Mouse (Mus musculus) kidney, embryonic 15.5 days (tissue): ENCODE data around the gene C1ql1. TPM values are rescaled to one million over a fixed set of nuclear protein-coding genes. Genes with fewer than 3 reads are reported as not detected.
A peak's percentile ranks its signal among the peaks of the same experiment; 100 is the strongest.

Experiments used
- ATAC-seq: fragments of 200-750 bp; cut with Nextera tagmentation; replicated peaks from 2 replicates; pipeline ENCODE4 v1.8.0; 2017; ENCODE audit warnings: moderate TSS enrichment; ENCODE audit not compliant: low FRiP score
- H3K27ac ChIP-seq: fragments of 300-500 bp; sonication (generic); 2 replicates; pipeline ENCODE4 v1.5.1; 2015; ENCODE audit warnings: mild to moderate bottlenecking, inconsistent platforms
- H3K27me3 ChIP-seq: fragments of 300-500 bp; sonication (generic); 2 replicates; pipeline ENCODE4 v1.6.1; 2015; ENCODE audit warnings: inconsistent platforms
- H3K36me3 ChIP-seq: fragments of 300-500 bp; sonication (generic); 2 replicates; pipeline ENCODE4 v1.6.1; 2015; ENCODE audit warnings: inconsistent platforms
- H3K4me1 ChIP-seq: fragments of 300-500 bp; sonication (generic); 2 replicates; pipeline ENCODE4 v1.6.1; 2015; ENCODE audit warnings: inconsistent platforms
- H3K4me2 ChIP-seq: fragments of 300-500 bp; sonication (generic); 2 replicates; pipeline ENCODE4 v1.6.1; 2015; ENCODE audit warnings: moderate library complexity, mild to moderate bottlenecking, inconsistent platforms
- H3K4me3 ChIP-seq: fragments of 300-500 bp; sonication (generic); replicated peaks from 2 replicates; pipeline ENCODE4 v1.5.1; 2015; ENCODE audit warnings: mild to moderate bottlenecking, inconsistent platforms
- H3K9ac ChIP-seq: fragments of 300-500 bp; sonication (generic); 2 replicates; pipeline ENCODE4 v1.6.1; 2015; ENCODE audit warnings: mild to moderate bottlenecking, inconsistent platforms
- H3K9me3 ChIP-seq: fragments of 300-500 bp; sonication (generic); replicated peaks from 2 replicates; pipeline ENCODE4 v1.6.1; 2016; ENCODE audit warnings: inconsistent platforms
- WGBS: fragments of 180-500 bp; shearing (Covaris S2); methylation state at CpG from one replicate; pipeline ENCODE4 v1.1.7; 2015; ENCODE audit warnings: mixed read lengths; 5-methylcytosine and 5-hydroxymethylcytosine counted together
- polyA plus RNA-seq: library from polyadenylated mRNA; unstranded; fragments of >200 nt; fragmentation: Nextera tagmentation; extraction: Ambion mirVana; gene quantifications from 2 replicates; pipeline ENCODE4 v1.2.1, GENCODE M21; 2015

C1ql1 gene
- polyA plus RNA-seq, 1 experiment from 2014 or later, result 4.2 TPM

DNA sequence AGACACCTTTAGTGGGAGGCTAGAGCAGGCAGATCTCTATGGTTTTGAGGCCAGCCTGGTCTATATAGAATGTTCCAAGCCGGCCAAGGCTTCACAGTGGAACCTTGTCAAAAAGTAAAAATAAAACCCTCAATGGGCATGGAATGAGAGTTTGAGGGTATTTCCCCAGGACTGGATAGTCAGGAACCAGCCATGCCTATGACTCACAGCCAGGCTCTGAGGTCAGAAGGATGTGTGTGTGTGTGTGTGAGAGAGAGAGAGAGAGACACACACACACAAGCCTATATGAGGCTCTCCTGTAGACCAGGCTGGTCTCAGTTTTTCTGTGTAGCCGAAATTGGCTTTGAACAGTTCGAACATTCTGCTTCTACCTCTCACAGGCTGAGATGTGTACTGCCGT, 51.8 kb downstream of the C1ql1 start:
- no peak overlapping the region for H3K27ac ChIP-seq
- no peak for ATAC-seq
- H3K36me3 ChIP-seq, result no peaks in the 10 kb centered on the region
- no peak overlapping the region for H3K4me3 ChIP-seq
- peaks cover 20% of the 10 kb centered on the region for H3K4me1 ChIP-seq
- H3K9me3 ChIP-seq, result no peaks in the 10 kb centered on the region
- no peak overlapping the region for H3K9ac ChIP-seq
- no peak overlapping the region for H3K4me2 ChIP-seq
- WGBS, result 90% methylated on average over 4 of the region's 4 CpGs
- peaks cover 71% of the 10 kb centered on the region for H3K27me3 ChIP-seq

- peak; percentile 82 for ATAC-seq
Observed at GRCm38 (mm10) chr11:102893015-102893651, 53.4 kb downstream of the C1ql1 start.

DNA sequence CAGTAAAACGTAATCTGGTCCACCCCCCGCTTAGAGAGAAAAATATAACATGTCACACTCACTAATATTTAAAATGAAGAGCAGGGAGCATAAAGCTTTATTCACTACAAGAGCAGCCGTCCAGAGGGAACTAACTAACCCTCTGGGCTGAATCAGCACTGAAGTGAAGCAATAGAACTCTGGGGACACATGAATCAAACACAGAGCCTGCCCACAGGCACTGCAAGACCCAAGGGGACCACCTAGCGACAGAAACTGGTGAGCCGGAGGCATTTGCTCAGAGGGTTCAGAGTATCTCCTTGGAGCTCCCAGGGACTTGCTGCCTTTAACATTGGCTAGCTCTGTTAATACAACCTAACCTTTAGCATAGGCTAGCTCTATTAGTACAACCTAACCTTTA, 56.4 kb downstream of the C1ql1 start:
- no peak for ATAC-seq

More at GRCm38 (mm10) chr11:102893015-102893651, 53.4 kb downstream of the C1ql1 start:
- no peak overlapping the region for H3K27ac ChIP-seq
- H3K4me2 ChIP-seq, result peak overlapping the region; percentile 84
- H3K9me3 ChIP-seq, result no peaks in the 10 kb centered on the region
- peaks cover 66% of the 10 kb centered on the region for H3K27me3 ChIP-seq
- peak overlapping the region; percentile 52 for H3K9ac ChIP-seq
- H3K4me1 ChIP-seq, result peaks cover 20% of the 10 kb centered on the region
- no peaks in the 10 kb centered on the region for H3K36me3 ChIP-seq
- WGBS, result 1% methylated on average over 43 of the region's 43 CpGs
- peak overlapping the region; percentile 45 for H3K4me3 ChIP-seq

More for the DNA sequence above, 56.4 kb downstream of the C1ql1 start:
- peaks cover 10% of the 10 kb centered on the region for H3K4me1 ChIP-seq
- H3K4me2 ChIP-seq, result no peak overlapping the region
- H3K27ac ChIP-seq, result no peak overlapping the region
- 59% methylated on average over 5 of the region's 5 CpGs for WGBS
- no peak overlapping the region for H3K9ac ChIP-seq
- no peaks in the 10 kb centered on the region for H3K36me3 ChIP-seq
- no peak overlapping the region for H3K4me3 ChIP-seq
- peaks cover 60% of the 10 kb centered on the region for H3K27me3 ChIP-seq
- H3K9me3 ChIP-seq, result no peaks in the 10 kb centered on the region

Other genes with a start within 250 kb of the C1ql1 start
- gene Ccdc43, start 248.9 kb downstream of the C1ql1 start, polyA plus RNA-seq, result 48.7 and 56.0 TPM in 2 replicates
- 7.9 and 11.3 TPM in 2 replicates for gene Adam11, start 185.2 kb downstream of the C1ql1 start, polyA plus RNA-seq
- 59.2 and 63.7 TPM in 2 replicates for gene Gjc1, start 127.0 kb downstream of the C1ql1 start, polyA plus RNA-seq
- 0.48 and 0.71 TPM in 2 replicates for gene Higd1b, start 110.8 kb downstream of the C1ql1 start, polyA plus RNA-seq
- gene Eftud2, start 65.7 kb downstream of the C1ql1 start, polyA plus RNA-seq, result 210 and 240 TPM in 2 replicates
- gene Ccdc103, start 65.5 kb downstream of the C1ql1 start, polyA plus RNA-seq, result 1.2 and 1.7 TPM in 2 replicates
- gene Fam187a, start 61.5 kb downstream of the C1ql1 start, polyA plus RNA-seq, result not detected in 2 replicates
- gene Gfap, start 45.8 kb downstream of the C1ql1 start, polyA plus RNA-seq, result 0.22 and 0.32 TPM in 2 replicates
- gene Kif18b, start 21.6 kb downstream of the C1ql1 start, polyA plus RNA-seq, result 10.7 and 12.4 TPM in 2 replicates
- 59.2 and 63.2 TPM in 2 replicates for gene Nmt1, start 81.5 kb upstream of the C1ql1 start, polyA plus RNA-seq
- 165 and 187 TPM in 2 replicates for gene Dcakd, start 81.6 kb upstream of the C1ql1 start, polyA plus RNA-seq
- 6.2 and 6.4 TPM in 2 replicates for gene Plcd3, start 155.0 kb upstream of the C1ql1 start, polyA plus RNA-seq
- gene Acbd4, start 155.0 kb upstream of the C1ql1 start, polyA plus RNA-seq, result 19.4 and 25.3 TPM in 2 replicates
- gene Hexim1, start 169.5 kb upstream of the C1ql1 start, polyA plus RNA-seq, result 5.0 and 5.5 TPM in 2 replicates
- 9.2 and 10.7 TPM in 2 replicates for gene Hexim2, start 185.7 kb upstream of the C1ql1 start, polyA plus RNA-seq
- gene Fmnl1, start 224.4 kb upstream of the C1ql1 start, polyA plus RNA-seq, result 2.2 and 3.8 TPM in 2 replicates